Mouse (Mus musculus): ENCODE measurements around the gene Specc1. TPM values are rescaled to one million over a fixed set of nuclear protein-coding genes. Genes with fewer than 3 reads are reported as not detected.

Specc1 gene
- total RNA-seq, 2 experiments from 2014 or later, result 0.98 to 2.3 TPM

- DNase-seq (ENCODE audit: low spot score), result no peak
These were observed 56.9 kb downstream of the Specc1 start for GRCm38 (mm10) chr11:62013449-62013848.

DNA sequence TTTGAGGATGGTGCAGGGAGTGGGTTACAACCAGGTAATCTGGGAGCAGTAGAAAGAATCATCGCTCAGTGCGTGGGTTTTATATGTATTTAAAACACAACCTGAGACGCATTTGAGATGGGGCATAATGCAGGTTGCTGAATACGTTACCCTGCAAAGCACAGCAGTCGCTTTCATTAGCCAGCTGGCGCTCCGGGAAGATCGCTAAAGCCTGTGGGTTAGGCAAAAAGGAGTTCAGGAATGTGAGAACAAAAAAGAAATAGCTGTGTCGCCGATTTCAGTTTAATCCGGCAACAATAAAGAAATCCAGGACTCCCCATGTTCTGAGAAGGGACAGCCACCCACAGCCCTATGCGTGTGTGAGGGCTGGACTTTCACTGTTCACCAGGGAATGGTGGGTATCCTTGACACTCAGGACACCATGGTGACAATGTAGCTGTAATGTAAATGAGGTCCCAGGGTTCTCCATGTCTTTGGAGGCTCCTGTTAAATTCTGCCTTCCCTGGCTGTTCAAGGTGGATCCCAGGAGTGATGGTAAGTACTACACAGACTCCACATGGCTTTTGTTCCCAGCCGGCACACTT lies 58.6 kb downstream of the Specc1 start:
- DNase-seq (ENCODE audit: low spot score), result no peak

DNA sequence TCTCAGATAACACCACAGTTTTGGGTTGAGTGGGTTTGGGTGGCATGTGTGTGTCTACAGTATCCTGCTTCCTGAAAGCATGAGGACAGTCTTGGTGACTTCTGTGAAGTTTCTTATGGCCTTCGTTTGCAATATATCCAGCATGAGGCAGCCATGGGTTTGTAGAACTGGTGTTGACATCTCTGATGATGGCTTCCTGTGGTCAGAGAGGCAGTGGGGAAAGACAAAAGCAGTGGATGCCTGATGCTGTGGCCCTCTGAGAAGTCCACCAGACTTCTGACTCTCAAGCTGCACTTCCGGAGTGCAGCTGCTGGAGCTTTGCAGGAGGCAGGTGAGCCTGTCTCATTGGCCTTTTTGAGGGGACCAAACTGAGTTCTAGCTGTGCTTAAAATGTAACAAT lies 60.4 kb downstream of the Specc1 start:
- no peak for DNase-seq (ENCODE audit: low spot score)

- no peak for DNase-seq (ENCODE audit: low spot score)
These were observed 62.0 kb downstream of the Specc1 start for GRCm38 (mm10) chr11:62018315-62019205.

- DNase-seq (ENCODE audit: low spot score), result no peak
These were observed 63.3 kb downstream of the Specc1 start for GRCm38 (mm10) chr11:62019857-62020256.

DNA sequence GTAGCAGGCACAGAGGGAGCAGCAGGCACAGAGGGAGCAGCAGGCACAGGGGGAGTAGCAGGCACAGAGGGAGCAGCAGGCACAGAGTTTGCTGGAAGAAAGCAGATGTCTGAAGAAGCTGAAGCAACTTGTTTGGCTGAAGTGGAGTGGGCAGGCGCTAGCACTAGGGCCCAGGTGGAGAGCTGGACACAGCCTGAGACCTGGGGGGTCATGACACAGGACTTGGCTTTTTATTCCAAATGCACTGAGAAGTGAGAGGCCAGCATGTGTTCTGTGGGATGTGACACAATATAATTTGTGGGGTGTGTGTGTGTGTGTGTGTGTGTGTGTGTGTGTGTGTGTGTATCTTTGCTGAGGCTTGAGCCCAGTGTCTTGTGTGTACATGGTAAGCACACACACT lies 64.3 kb downstream of the Specc1 start:
- DNase-seq (ENCODE audit: low spot score), result no peak

- DNase-seq (ENCODE audit: low spot score), result no peak
These were observed 65.5 kb downstream of the Specc1 start for GRCm38 (mm10) chr11:62022105-62022504.

- DNase-seq (ENCODE audit: low spot score), result no peak
These were observed 66.3 kb downstream of the Specc1 start for GRCm38 (mm10) chr11:62022718-62023493.

DNA sequence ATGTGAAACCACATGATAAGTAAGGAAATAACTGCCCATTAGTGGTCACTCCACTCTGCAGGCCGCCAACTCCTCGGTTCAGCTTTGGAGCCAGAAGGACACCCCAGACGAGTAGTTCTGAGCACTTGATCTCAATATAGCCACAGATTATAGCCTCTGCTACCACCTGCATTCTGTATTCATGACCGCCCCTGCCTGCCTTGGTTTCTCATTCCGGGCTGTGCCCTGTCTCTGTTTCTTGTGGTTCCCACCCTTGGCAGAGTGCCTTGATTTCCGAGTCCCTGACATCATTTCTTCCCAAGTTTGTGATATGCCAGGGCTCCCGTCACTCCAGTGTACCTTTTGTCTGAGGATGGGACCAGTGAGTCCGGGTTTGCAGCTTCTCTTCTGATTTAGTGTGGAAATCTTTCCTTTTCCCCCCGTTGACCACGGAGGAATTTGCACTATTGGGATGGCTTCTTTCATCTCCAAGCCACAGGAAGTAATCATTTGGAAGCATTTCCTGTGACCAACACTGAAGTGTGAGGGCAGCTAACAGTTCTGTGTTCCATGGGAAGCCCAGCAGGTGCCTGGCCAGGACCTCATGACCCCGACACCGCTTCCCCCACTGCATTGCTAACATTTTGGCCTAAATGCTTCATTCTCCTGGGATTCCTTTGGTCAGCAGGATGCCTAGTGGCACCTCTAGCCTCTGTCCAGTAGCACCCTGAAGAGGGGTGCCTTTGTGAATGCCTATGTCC lies 67.1 kb downstream of the Specc1 start:
- no peak for DNase-seq (ENCODE audit: low spot score)

- peak; percentile 15 for DNase-seq (ENCODE audit: low spot score)
These were observed 67.7 kb downstream of the Specc1 start for GRCm38 (mm10) chr11:62024234-62024601.

GRCm38 (mm10) chr11:62024952-62025351 lies 68.4 kb downstream of the Specc1 start:
- no peak for DNase-seq (ENCODE audit: low spot score)

DNA sequence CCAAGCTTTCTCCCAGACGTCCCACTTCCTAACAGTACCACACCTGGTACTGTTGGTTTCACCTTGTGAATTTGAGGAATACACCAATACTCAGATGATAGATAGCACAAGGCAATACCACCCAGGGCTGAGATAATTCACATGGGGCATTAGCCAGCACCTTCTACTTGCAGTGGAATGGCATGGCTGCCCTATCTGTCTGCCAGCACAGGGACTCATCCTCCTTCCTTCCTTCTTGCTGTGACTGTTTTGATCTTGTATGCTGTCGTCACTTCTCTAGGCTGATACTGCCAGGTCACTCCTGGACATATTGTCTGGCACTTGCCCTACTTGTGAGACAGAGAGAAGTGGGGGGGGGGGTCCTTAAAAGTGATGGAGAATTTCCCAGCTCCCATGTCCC lies 69.2 kb downstream of the Specc1 start:
- no peak for DNase-seq (ENCODE audit: low spot score)

- no peak for DNase-seq (ENCODE audit: low spot score)
These were observed 69.8 kb downstream of the Specc1 start for GRCm38 (mm10) chr11:62026345-62026815.

- DNase-seq (ENCODE audit: low spot score), result no peak
These were observed 70.7 kb downstream of the Specc1 start for GRCm38 (mm10) chr11:62027271-62027670.

DNA sequence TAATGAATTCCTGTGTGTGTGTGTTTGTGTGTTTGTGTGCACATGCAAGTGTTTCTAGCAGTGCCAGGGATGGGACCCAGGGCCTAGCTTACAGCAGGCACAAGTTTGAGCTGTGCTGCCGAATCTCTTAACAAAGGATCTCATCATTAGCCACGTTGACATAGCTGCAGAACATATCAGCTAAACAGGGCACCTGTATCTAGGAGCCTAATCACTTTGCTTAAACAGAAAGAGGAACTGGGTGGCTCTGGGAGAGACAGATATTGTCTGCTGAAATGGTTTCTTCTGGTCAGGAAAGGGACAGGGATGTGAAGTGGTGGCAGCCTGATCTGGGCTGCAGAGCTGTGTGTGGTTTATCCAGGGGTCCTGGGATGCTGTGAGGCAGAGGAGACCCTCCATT lies 71.1 kb downstream of the Specc1 start:
- DNase-seq (ENCODE audit: low spot score), result no peak

DNA sequence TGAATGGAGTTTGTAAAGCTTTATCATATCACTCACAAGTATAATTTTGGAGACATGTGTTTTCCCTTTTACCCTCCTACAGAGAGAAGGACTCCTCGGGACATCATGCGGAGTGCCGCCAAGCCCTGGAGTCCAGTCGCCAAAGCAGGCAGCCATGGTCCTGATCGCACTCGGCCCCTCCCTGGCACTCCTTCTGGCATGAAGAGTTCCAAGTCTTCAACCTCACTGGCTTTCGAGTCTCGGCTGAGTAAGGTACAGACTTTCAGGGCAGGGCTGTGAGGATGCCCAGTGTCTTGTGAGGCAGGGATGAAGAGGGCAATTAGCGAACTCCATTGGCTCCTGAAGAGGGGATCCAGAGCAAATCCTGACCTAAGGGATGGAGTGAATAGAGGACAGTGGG lies 72.6 kb downstream of the Specc1 start:
- no peak for DNase-seq (ENCODE audit: low spot score)

GRCm38 (mm10) chr11:62034564-62034963 lies 78.0 kb downstream of the Specc1 start:
- DNase-seq (ENCODE audit: low spot score), result no peak

- DNase-seq (ENCODE audit: low spot score), result no peak
These were observed 78.7 kb downstream of the Specc1 start for GRCm38 (mm10) chr11:62035220-62035619.

DNA sequence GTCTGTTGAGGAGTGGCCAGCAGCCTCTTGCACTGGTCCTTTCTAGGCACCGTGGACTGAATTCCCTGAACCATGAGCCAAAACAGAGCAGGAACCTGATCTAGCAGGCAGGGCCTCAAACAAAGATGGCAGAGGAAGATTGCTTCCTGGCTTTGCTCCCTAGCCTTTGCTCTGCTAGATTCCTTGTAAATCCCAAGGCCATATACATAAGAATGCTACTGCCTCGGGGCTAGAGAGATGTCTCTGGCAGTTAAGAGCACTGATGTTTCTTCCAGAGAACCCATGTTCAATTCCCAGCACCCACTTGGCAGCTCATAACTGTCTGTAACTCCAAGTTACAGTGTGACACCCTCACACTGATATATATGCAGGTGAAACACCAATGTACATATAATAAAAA lies 83.6 kb downstream of the Specc1 start:
- DNase-seq (ENCODE audit: low spot score), result no peak

DNA sequence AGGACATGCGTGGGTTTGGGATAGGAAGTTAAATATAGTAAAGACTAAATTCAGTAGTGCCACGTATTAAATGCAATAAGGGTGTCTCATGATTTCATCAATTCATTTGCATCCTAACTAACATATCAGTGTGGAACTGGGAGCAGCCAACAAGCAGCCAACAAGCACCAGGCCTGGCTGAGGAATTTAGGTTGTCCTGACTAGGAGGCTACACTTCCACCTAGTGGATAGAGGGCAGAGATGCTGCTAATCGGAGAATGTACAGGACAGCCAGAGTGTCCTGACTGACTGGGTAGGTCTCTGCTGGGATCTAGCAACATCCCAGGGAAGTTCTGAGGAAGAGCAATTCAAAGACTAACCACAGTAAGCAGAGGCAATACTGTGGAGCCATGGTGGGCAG lies 88.1 kb downstream of the Specc1 start:
- no peak for DNase-seq (ENCODE audit: low spot score)

- DNase-seq (ENCODE audit: low spot score), result no peak
These were observed 89.4 kb downstream of the Specc1 start for GRCm38 (mm10) chr11:62045964-62046363.
